Mouse (Mus musculus): Measurements from ENCODE around the gene Pde4b. TPM values are rescaled to one million over a fixed set of nuclear protein-coding genes. Genes with fewer than 3 reads are reported as not detected.

The Pde4b gene
- polyA plus RNA-seq, 1 experiment from 2014 or later = 19.1 TPM

GRCm38 (mm10) chr4:102297558-102297957 lies 210.2 kb downstream of the Pde4b start:
- no peaks in the 10 kb centered on the region for H3K9me3 ChIP-seq
- H3K4me1 ChIP-seq = peaks cover 8% of the 10 kb centered on the region; the same call in 1 of the 2 replicates
- no peak for ATAC-seq (ENCODE audit: extremely low read depth, insufficient number of reproducible peaks, low FRiP score, low TSS enrichment)

GRCm38 (mm10) chr4:102302568-102302967 lies 215.2 kb downstream of the Pde4b start:
- Histone ChIP-seq H3K4me3 (no peak overlapping the region), H3K4me2 (no peak overlapping the region), H3K27me3 (replicated peaks) (no peaks in the 10 kb centered on the region), H3K9ac (no peak overlapping the region), H3K27ac (replicated peaks) (no peak overlapping the region), H3K4me1 (peaks cover 12% of the 10 kb centered on the region), H3K9me3 (peaks cover 5% of the 10 kb centered on the region; the same call in 1 of the 2 replicates), H3K36me3 (peaks cover 7% of the 10 kb centered on the region; the same call in 1 of the 2 replicates)
- 68% methylated on average over 4 of the region's 4 CpGs for WGBS
- ATAC-seq (ENCODE audit: extremely low read depth, insufficient number of reproducible peaks, low FRiP score, low TSS enrichment) = no peak

More at GRCm38 (mm10) chr4:102297558-102297957, 210.2 kb downstream of the Pde4b start:
- Histone ChIP-seq H3K27me3 (replicated peaks) (no peaks in the 10 kb centered on the region), H3K36me3 (no peaks in the 10 kb centered on the region), H3K27ac (replicated peaks) (no peak overlapping the region), H3K4me2 (no peak overlapping the region), H3K9ac (no peak overlapping the region), H3K4me3 (no peak overlapping the region)

GRCm38 (mm10) chr4:102307661-102308297 lies 220.4 kb downstream of the Pde4b start:
- 66% methylated on average over 4 of the region's 4 CpGs for WGBS
- H3K4me1 ChIP-seq = peaks cover 24% of the 10 kb centered on the region
- peaks cover 7% of the 10 kb centered on the region; the same call in 1 of the 2 replicates for H3K36me3 ChIP-seq
- ATAC-seq (ENCODE audit: extremely low read depth, insufficient number of reproducible peaks, low FRiP score, low TSS enrichment) = no peak
- peaks cover 5% of the 10 kb centered on the region; the same call in 1 of the 2 replicates for H3K9me3 ChIP-seq
- H3K27ac ChIP-seq (replicated peaks) = no peak overlapping the region
- no peak overlapping the region for H3K4me3 ChIP-seq
- H3K9ac ChIP-seq = no peak overlapping the region
- no peaks in the 10 kb centered on the region for H3K27me3 ChIP-seq (replicated peaks)
- H3K4me2 ChIP-seq = no peak overlapping the region

GRCm38 (mm10) chr4:102310630-102311029 lies 223.3 kb downstream of the Pde4b start:
- Histone ChIP-seq H3K27me3 (replicated peaks) (no peaks in the 10 kb centered on the region), H3K4me1 (peaks cover 28% of the 10 kb centered on the region), H3K36me3 (peaks cover under 1% of the 10 kb centered on the region; the same call in 1 of the 2 replicates), H3K4me3 (no peak overlapping the region), H3K9ac (no peak overlapping the region), H3K9me3 (no peaks in the 10 kb centered on the region), H3K4me2 (no peak overlapping the region), H3K27ac (replicated peaks) (no peak overlapping the region)
- ATAC-seq (ENCODE audit: extremely low read depth, insufficient number of reproducible peaks, low FRiP score, low TSS enrichment) = no peak

- Histone ChIP-seq H3K9ac (no peak overlapping the region), H3K36me3 (no peaks in the 10 kb centered on the region), H3K27ac (replicated peaks) (0 out of 2 replicates have a peak overlapping the region, but pooled peaks have one; percentile 39), H3K4me1 (peaks cover 24% of the 10 kb centered on the region), H3K9me3 (no peaks in the 10 kb centered on the region), H3K27me3 (replicated peaks) (no peaks in the 10 kb centered on the region), H3K4me3 (no peak overlapping the region), H3K4me2 (no peak overlapping the region)
- ATAC-seq (ENCODE audit: extremely low read depth, insufficient number of reproducible peaks, low FRiP score, low TSS enrichment) = no peak
- 67% methylated on average over 2 of the region's 2 CpGs for WGBS
These were observed 228.7 kb downstream of the Pde4b start for GRCm38 (mm10) chr4:102316011-102316410.

GRCm38 (mm10) chr4:102316699-102317285 lies 229.4 kb downstream of the Pde4b start:
- 53% methylated on average over 5 of the region's 5 CpGs for WGBS
- peak overlapping the region; percentile 16; the same call in 1 of the 2 replicates for H3K27ac ChIP-seq (replicated peaks)
- ATAC-seq (ENCODE audit: extremely low read depth, insufficient number of reproducible peaks, low FRiP score, low TSS enrichment) = no peak
- no peak overlapping the region for H3K4me2 ChIP-seq
- no peak overlapping the region for H3K4me3 ChIP-seq
- H3K27me3 ChIP-seq (replicated peaks) = no peaks in the 10 kb centered on the region
- peaks cover 20% of the 10 kb centered on the region for H3K4me1 ChIP-seq
- H3K36me3 ChIP-seq = no peaks in the 10 kb centered on the region
- H3K9me3 ChIP-seq = no peaks in the 10 kb centered on the region
- H3K9ac ChIP-seq = no peak overlapping the region

GRCm38 (mm10) chr4:102318596-102318995 lies 231.3 kb downstream of the Pde4b start:
- Histone ChIP-seq H3K27me3 (replicated peaks) (no peaks in the 10 kb centered on the region), H3K4me2 (no peak overlapping the region), H3K27ac (replicated peaks) (no peak overlapping the region), H3K4me3 (no peak overlapping the region), H3K9me3 (no peaks in the 10 kb centered on the region), H3K36me3 (no peaks in the 10 kb centered on the region), H3K9ac (no peak overlapping the region), H3K4me1 (peaks cover 16% of the 10 kb centered on the region)
- no peak for ATAC-seq (ENCODE audit: extremely low read depth, insufficient number of reproducible peaks, low FRiP score, low TSS enrichment)
- WGBS = 79% methylated on average over 6 of the region's 6 CpGs

GRCm38 (mm10) chr4:102321340-102321739 lies 234.0 kb downstream of the Pde4b start:
- H3K9ac ChIP-seq = no peak overlapping the region
- ATAC-seq (ENCODE audit: extremely low read depth, insufficient number of reproducible peaks, low FRiP score, low TSS enrichment) = no peak
- H3K36me3 ChIP-seq = no peaks in the 10 kb centered on the region
- H3K4me2 ChIP-seq = no peak overlapping the region
- H3K9me3 ChIP-seq = no peaks in the 10 kb centered on the region
- H3K27ac ChIP-seq (replicated peaks) = no peak overlapping the region
- WGBS = 63% methylated on average over 3 of the region's 3 CpGs
- no peak overlapping the region for H3K4me3 ChIP-seq
- H3K4me1 ChIP-seq = peaks cover 8% of the 10 kb centered on the region; the same call in 1 of the 2 replicates
- no peaks in the 10 kb centered on the region for H3K27me3 ChIP-seq (replicated peaks)

- H3K27ac ChIP-seq (replicated peaks) = peak overlapping the region; percentile 43; the same call in 1 of the 2 replicates
- no peaks in the 10 kb centered on the region for H3K9me3 ChIP-seq
- 87% methylated on average over 2 of the region's 2 CpGs for WGBS
- no peak for ATAC-seq (ENCODE audit: extremely low read depth, insufficient number of reproducible peaks, low FRiP score, low TSS enrichment)
- no peak overlapping the region for H3K9ac ChIP-seq
- no peaks in the 10 kb centered on the region for H3K27me3 ChIP-seq (replicated peaks)
- H3K36me3 ChIP-seq = no peaks in the 10 kb centered on the region
- no peak overlapping the region for H3K4me3 ChIP-seq
- H3K4me1 ChIP-seq = peaks cover 36% of the 10 kb centered on the region
- no peak overlapping the region for H3K4me2 ChIP-seq
These were observed 245.0 kb downstream of the Pde4b start for GRCm38 (mm10) chr4:102332386-102332785.

GRCm38 (mm10) chr4:102332885-102333284 lies 245.5 kb downstream of the Pde4b start:
- Histone ChIP-seq H3K9me3 (no peaks in the 10 kb centered on the region), H3K4me2 (no peak overlapping the region), H3K27me3 (replicated peaks) (no peaks in the 10 kb centered on the region), H3K27ac (replicated peaks) (peak overlapping the region; percentile 51), H3K9ac (no peak overlapping the region), H3K4me1 (peaks cover 36% of the 10 kb centered on the region), H3K4me3 (no peak overlapping the region), H3K36me3 (no peaks in the 10 kb centered on the region)
- WGBS = 61% methylated on average over 4 of the region's 4 CpGs
- no peak for ATAC-seq (ENCODE audit: extremely low read depth, insufficient number of reproducible peaks, low FRiP score, low TSS enrichment)

GRCm38 (mm10) chr4:102346911-102347492 lies 259.7 kb downstream of the Pde4b start:
- 81% methylated on average over 4 of the region's 4 CpGs for WGBS
- Histone ChIP-seq H3K9ac (no peak overlapping the region), H3K4me3 (no peak overlapping the region), H3K4me1 (peaks cover 23% of the 10 kb centered on the region), H3K9me3 (no peaks in the 10 kb centered on the region), H3K27me3 (replicated peaks) (no peaks in the 10 kb centered on the region), H3K4me2 (no peak overlapping the region), H3K36me3 (no peaks in the 10 kb centered on the region), H3K27ac (replicated peaks) (no peak overlapping the region)
- no peak for ATAC-seq (ENCODE audit: extremely low read depth, insufficient number of reproducible peaks, low FRiP score, low TSS enrichment)
